Mouse (Mus musculus) E14TG2a.4 (cell line): ENCODE measurements around the gene Nedd9.

Experiments used
- H3K27me3 ChIP-seq: 2 replicates; pipeline ENCODE4 v1.6.1; 2014; ENCODE audit warnings: low read length, control low read depth; ENCODE audit not compliant: insufficient read depth
- H3K36me3 ChIP-seq: 2 replicates; pipeline ENCODE4 v1.6.1; 2014; ENCODE audit warnings: low read length, control low read depth; ENCODE audit not compliant: insufficient read depth
- H3K4me1 ChIP-seq: replicated peaks from 2 replicates; pipeline ENCODE4 v1.6.1; 2014; ENCODE audit warnings: low read depth, low read length, control low read depth
- H3K4me3 ChIP-seq: replicated peaks from 2 replicates; pipeline ENCODE4 v1.5.1; 2014; ENCODE audit warnings: mild to moderate bottlenecking, low read length
- H3K9me3 ChIP-seq: 2 replicates; pipeline ENCODE4 v1.6.1; 2014; ENCODE audit warnings: low read length, control low read depth
- CTCF ChIP-seq: conservative IDR thresholded peaks from 2 replicates; pipeline ENCODE4 v1.5.1; 2014; ENCODE audit warnings: low read length
- NANOG ChIP-seq: IDR thresholded peaks from 2 replicates; pipeline ENCODE4 v1.6.1; 2014; ENCODE audit warnings: borderline replicate concordance, low read length, mixed read lengths
- POU5F1 ChIP-seq: IDR thresholded peaks from 2 replicates; pipeline ENCODE4 v1.6.1; 2014; ENCODE audit warnings: low read length, borderline replicate concordance

The Nedd9 gene

GRCm38 (mm10) chr13:41515749-41516148 lies 28.6 kb upstream of the Nedd9 start:
- H3K36me3 ChIP-seq, result no peaks in the 10 kb centered on the region
- H3K4me3 ChIP-seq, result no peak overlapping the region
- no peaks in the 10 kb centered on the region for H3K27me3 ChIP-seq
- no peaks in the 10 kb centered on the region for H3K4me1 ChIP-seq
- no peak for TF ChIP-seq CTCF
- no peak for TF ChIP-seq NANOG
- TF ChIP-seq POU5F1, result no peak
- H3K9me3 ChIP-seq, result peaks cover 6% of the 10 kb centered on the region; the same call in 1 of the 2 replicates

- Histone ChIP-seq H3K9me3 (peaks cover 6% of the 10 kb centered on the region; the same call in 1 of the 2 replicates), H3K4me1 (no peaks in the 10 kb centered on the region), H3K27me3 (no peaks in the 10 kb centered on the region), H3K4me3 (no peak overlapping the region), H3K36me3 (no peaks in the 10 kb centered on the region)
- TF ChIP-seq CTCF (no peak), NANOG (no peak), POU5F1 (no peak)
Observed at GRCm38 (mm10) chr13:41514918-41515317, 27.8 kb upstream of the Nedd9 start.

- no peak for TF ChIP-seq NANOG
- TF ChIP-seq CTCF, result no peak
- no peak for TF ChIP-seq POU5F1
- H3K27me3 ChIP-seq, result no peaks in the 10 kb centered on the region
- H3K9me3 ChIP-seq, result peaks cover 6% of the 10 kb centered on the region; the same call in 1 of the 2 replicates
- no peaks in the 10 kb centered on the region for H3K36me3 ChIP-seq
- no peaks in the 10 kb centered on the region for H3K4me1 ChIP-seq
- H3K4me3 ChIP-seq, result no peak overlapping the region
Observed at GRCm38 (mm10) chr13:41513456-41513855, 26.3 kb upstream of the Nedd9 start.

- H3K27me3 ChIP-seq, result no peaks in the 10 kb centered on the region
- H3K36me3 ChIP-seq, result no peaks in the 10 kb centered on the region
- H3K9me3 ChIP-seq, result peaks cover 6% of the 10 kb centered on the region; the same call in 1 of the 2 replicates
- TF ChIP-seq CTCF, result no peak
- no peak for TF ChIP-seq POU5F1
- no peak for TF ChIP-seq NANOG
- no peak overlapping the region for H3K4me3 ChIP-seq
- H3K4me1 ChIP-seq, result no peaks in the 10 kb centered on the region
Observed at GRCm38 (mm10) chr13:41512243-41512642, 25.1 kb upstream of the Nedd9 start.

GRCm38 (mm10) chr13:41510631-41511419 lies 23.7 kb upstream of the Nedd9 start:
- H3K27me3 ChIP-seq, result no peaks in the 10 kb centered on the region
- H3K36me3 ChIP-seq, result no peaks in the 10 kb centered on the region
- H3K9me3 ChIP-seq, result peaks cover 6% of the 10 kb centered on the region; the same call in 1 of the 2 replicates
- H3K4me3 ChIP-seq, result no peak overlapping the region
- TF ChIP-seq CTCF (no peak), POU5F1 (no peak), NANOG (no peak)
- no peaks in the 10 kb centered on the region for H3K4me1 ChIP-seq

GRCm38 (mm10) chr13:41505594-41505993 lies 18.4 kb upstream of the Nedd9 start:
- TF ChIP-seq NANOG (no peak), CTCF (no peak), POU5F1 (no peak)
- H3K4me1 ChIP-seq, result no peaks in the 10 kb centered on the region
- H3K36me3 ChIP-seq, result no peaks in the 10 kb centered on the region
- no peaks in the 10 kb centered on the region for H3K9me3 ChIP-seq
- H3K27me3 ChIP-seq, result no peaks in the 10 kb centered on the region
- H3K4me3 ChIP-seq, result no peak overlapping the region

GRCm38 (mm10) chr13:41504997-41505396 lies 17.8 kb upstream of the Nedd9 start:
- Histone ChIP-seq H3K9me3 (no peaks in the 10 kb centered on the region), H3K27me3 (no peaks in the 10 kb centered on the region), H3K4me1 (no peaks in the 10 kb centered on the region), H3K36me3 (no peaks in the 10 kb centered on the region), H3K4me3 (no peak overlapping the region)
- TF ChIP-seq POU5F1 (no peak), NANOG (no peak), CTCF (no peak)

GRCm38 (mm10) chr13:41504448-41504847 lies 17.3 kb upstream of the Nedd9 start:
- Histone ChIP-seq H3K36me3 (no peaks in the 10 kb centered on the region), H3K27me3 (no peaks in the 10 kb centered on the region), H3K4me1 (no peaks in the 10 kb centered on the region), H3K9me3 (no peaks in the 10 kb centered on the region), H3K4me3 (no peak overlapping the region)
- TF ChIP-seq CTCF (no peak), NANOG (no peak), POU5F1 (no peak)
